Mouse (Mus musculus) thymus, postnatal 36 days (tissue): ENCODE results near the gene Ccdc96.

Source experiments
- DNase-seq, 2 experiments: peaks; one replicate each; pipeline ENCODE4 v3.0.0; 2022; ENCODE audit warnings: mixed read lengths in 2 of 2

Gene Ccdc96

GRCm38 (mm10) chr5:36529698-36530097 is 45.3 kb downstream of the Ccdc96 start:
- no peak for DNase-seq

- DNase-seq = peak; percentile 72 to 81
Observed at GRCm38 (mm10) chr5:36530129-36530751, 45.9 kb downstream of the Ccdc96 start.

GRCm38 (mm10) chr5:36534455-36535030 is 50.2 kb downstream of the Ccdc96 start:
- no peak for DNase-seq

- DNase-seq = no peak
Observed at GRCm38 (mm10) chr5:36535438-36536176, 51.2 kb downstream of the Ccdc96 start.

GRCm38 (mm10) chr5:36536424-36536823 is 52.0 kb downstream of the Ccdc96 start:
- DNase-seq = no peak
